Mouse (Mus musculus): ENCODE measurements around the gene Ubald1. TPM values are rescaled to one million over a fixed set of nuclear protein-coding genes. Genes with fewer than 3 reads are reported as not detected.

Ubald1 gene
- polyA plus RNA-seq, 2 experiments = 5.4 to 9.0 TPM

DNA sequence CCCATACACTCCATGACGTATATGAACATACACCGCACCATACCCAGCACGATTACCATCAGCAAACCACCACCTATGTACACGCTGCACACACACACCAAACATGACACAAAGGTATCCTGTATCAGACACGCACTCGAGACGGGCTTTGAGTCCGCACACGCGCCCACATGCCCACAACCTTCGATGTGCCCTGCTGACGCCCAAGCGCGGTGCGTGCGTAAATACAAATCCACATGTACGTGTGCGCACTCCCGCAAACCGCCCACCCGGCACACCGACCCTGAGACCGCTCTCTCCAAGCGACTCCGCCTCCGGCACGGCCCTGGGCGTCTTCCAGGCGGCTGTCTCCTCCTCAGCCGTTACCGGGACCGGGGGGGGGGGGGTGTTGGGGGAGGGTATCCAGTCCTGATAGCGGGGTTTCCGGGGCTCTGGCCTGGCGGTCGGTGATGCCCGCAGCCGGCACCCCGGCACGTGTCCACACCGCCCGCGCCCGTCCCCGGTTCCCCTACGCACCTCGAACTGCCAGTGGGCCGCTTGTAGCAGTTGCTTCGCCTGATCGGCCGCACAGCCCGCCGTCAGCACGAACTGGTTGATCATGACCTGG, 911 bp downstream of the Ubald1 start:
- Histone ChIP-seq H3K9me3 (ENCODE audit: control insufficient read depth, low read length) (no peaks in the 10 kb centered on the region), H3K27ac (peak overlapping the region; percentile 99), H3K4me3 (ENCODE audit: insufficient read depth in 1 of 2, low read depth in 2 of 2, low read length in 2 of 2) (peak overlapping the region; percentile 84 to 91), H3K9ac (replicated peaks) (peak overlapping the region; percentile 93), H3K4me2 (ENCODE audit: low read depth) (peak overlapping the region; percentile 99), H3K36me3 (replicated peaks; ENCODE audit: control insufficient read depth, insufficient read depth, low read depth) (no peaks in the 10 kb centered on the region; the same call in 1 of the 2 replicates), H3K4me1 (replicated peaks; ENCODE audit: control insufficient read depth in 2 of 2, insufficient read depth in 2 of 2, low read length in 1 of 2) (peaks cover 28 to 46% of the 10 kb centered on the region in 2 experiments), H3K27me3 (ENCODE audit: control insufficient read depth, insufficient read depth, low read length) (no peaks in the 10 kb centered on the region)
- peak; percentile 36 for ATAC-seq (ENCODE audit: insufficient read depth)
- DNase-seq (ENCODE audit: low read depth in 3 of 3, low spot score in 3 of 3) = peak in 1 of 3 experiments; percentile 54
- WGBS (ENCODE audit: insufficient replicate concordance) = under 1% methylated on average over 54 of the region's 54 CpGs
- TF ChIP-seq CTCF (IDR thresholded peaks at IDR 0.05; ENCODE audit: low read depth) = no peak
- no peak for TF ChIP-seq EP300 (IDR thresholded peaks at IDR 0.05; ENCODE audit: low read depth)

DNA sequence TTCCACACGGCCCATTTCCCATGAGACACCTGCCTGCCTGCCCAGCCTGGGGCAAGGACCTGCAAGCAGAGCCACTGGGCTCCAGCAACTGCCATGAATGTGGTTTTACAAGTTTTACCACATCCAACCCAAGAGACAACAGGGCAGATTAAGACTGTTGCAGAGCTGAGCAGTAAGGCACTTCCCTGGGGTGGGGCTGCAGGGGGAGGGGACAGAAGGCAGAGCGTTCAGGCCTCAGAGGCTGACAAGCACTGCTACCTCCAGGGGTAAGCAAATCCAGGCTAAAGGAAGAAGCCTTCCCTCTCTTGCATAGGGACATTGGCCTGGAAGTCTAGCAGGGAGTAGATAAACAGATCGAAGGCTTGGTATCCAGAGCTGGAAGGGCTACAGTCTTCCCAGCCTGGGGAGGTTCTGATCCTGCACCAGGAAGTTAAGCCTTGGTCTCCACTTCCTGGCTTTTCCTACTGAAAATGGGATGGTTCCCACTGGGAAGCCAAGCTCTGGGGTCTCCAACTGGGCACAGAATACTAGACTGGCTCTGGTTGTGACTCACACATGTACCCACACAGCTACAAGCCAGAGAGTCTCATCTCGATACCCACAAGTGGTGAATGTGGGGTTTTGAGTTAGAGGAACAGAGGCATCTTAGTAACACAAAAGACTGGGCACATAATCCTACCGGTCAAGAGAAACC, 1.8 kb downstream of the Ubald1 start:
- Histone ChIP-seq H3K4me1 (replicated peaks; ENCODE audit: control insufficient read depth in 2 of 2, insufficient read depth in 2 of 2, low read length in 1 of 2) (peaks cover 28 to 46% of the 10 kb centered on the region in 2 experiments), H3K9me3 (ENCODE audit: control insufficient read depth, low read length) (no peaks in the 10 kb centered on the region), H3K27ac (peak overlapping the region; percentile 99), H3K9ac (replicated peaks) (peak overlapping the region; percentile 93), H3K27me3 (ENCODE audit: control insufficient read depth, insufficient read depth, low read length) (no peaks in the 10 kb centered on the region), H3K4me2 (ENCODE audit: low read depth) (peak overlapping the region; percentile 99), H3K4me3 (ENCODE audit: insufficient read depth in 1 of 2, low read depth in 2 of 2, low read length in 2 of 2) (peak overlapping the region; percentile 84 to 91), H3K36me3 (replicated peaks; ENCODE audit: control insufficient read depth, insufficient read depth, low read depth) (no peaks in the 10 kb centered on the region; the same call in 1 of the 2 replicates)
- DNase-seq (ENCODE audit: low read depth in 3 of 3, low spot score in 3 of 3) (no peak), ATAC-seq (ENCODE audit: insufficient read depth) (no peak)
- TF ChIP-seq CTCF (IDR thresholded peaks at IDR 0.05; ENCODE audit: low read depth) (no peak), EP300 (IDR thresholded peaks at IDR 0.05; ENCODE audit: low read depth) (no peak)
- WGBS (ENCODE audit: insufficient replicate concordance) = 3% methylated on average over 5 of the region's 5 CpGs

DNA sequence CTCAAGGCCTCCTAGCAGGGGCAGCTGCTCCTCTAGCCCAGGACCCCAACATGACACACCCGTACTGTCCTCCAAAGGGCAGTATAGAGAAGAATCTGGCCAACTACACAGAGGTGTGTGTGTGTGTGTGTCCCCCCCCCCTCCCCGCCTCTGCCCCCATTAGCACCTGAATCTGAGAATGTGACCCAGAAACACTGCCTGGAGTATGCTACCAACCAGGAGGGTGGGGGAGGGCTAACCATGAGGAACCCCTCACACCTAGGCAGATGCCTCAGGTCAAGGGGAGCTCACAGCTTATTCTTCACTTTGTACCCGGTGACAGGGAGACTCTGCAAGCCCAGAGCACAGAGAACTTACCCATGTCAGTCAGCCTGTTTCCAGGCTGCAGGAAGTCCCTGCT, 2.4 kb downstream of the Ubald1 start:
- no peak for TF ChIP-seq CTCF (IDR thresholded peaks at IDR 0.05; ENCODE audit: low read depth)
- no peak for TF ChIP-seq EP300 (IDR thresholded peaks at IDR 0.05; ENCODE audit: low read depth)
- no peaks in the 10 kb centered on the region; the same call in 1 of the 2 replicates for H3K36me3 ChIP-seq (replicated peaks; ENCODE audit: control insufficient read depth, insufficient read depth, low read depth)
- H3K4me1 ChIP-seq (replicated peaks; ENCODE audit: control insufficient read depth in 2 of 2, insufficient read depth in 2 of 2, low read length in 1 of 2) = peaks cover 28 to 46% of the 10 kb centered on the region in 2 experiments
- DNase-seq (ENCODE audit: low read depth in 3 of 3, low spot score in 3 of 3) (no peak), ATAC-seq (ENCODE audit: insufficient read depth) (no peak)
- H3K9me3 ChIP-seq (ENCODE audit: control insufficient read depth, low read length) = no peaks in the 10 kb centered on the region
- 57% methylated on average over 3 of the region's 3 CpGs for WGBS (ENCODE audit: insufficient replicate concordance)
- H3K9ac ChIP-seq (replicated peaks) = peak overlapping the region; percentile 93
- H3K27me3 ChIP-seq (ENCODE audit: control insufficient read depth, insufficient read depth, low read length) = no peaks in the 10 kb centered on the region
- peak overlapping the region; percentile 84 to 91; a peak in 1 of 4 replicates for H3K4me3 ChIP-seq (ENCODE audit: insufficient read depth in 1 of 2, low read depth in 2 of 2, low read length in 2 of 2)
- peak overlapping the region; percentile 99 for H3K4me2 ChIP-seq (ENCODE audit: low read depth)
- H3K27ac ChIP-seq = no peak overlapping the region

DNA sequence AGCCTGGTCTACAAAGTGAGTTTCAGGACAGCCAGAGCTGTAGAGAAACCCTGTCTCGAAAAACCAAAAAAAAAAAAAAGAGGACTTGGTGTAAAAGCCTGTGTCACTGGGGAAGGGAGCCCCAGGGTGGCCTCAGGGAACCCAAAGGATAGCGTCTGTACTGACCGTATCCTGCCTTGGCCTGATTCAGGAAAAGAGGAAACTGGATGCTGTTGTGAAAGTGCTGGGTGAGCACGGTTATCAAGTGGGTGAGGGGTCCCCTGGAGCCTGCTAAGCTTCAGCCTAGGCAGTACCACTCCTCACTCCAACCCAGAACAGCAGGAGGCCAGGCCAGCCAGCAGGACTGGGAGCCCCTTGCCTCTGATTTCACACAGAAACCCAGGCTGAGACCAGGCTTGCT, 2.9 kb downstream of the Ubald1 start:
- no peak overlapping the region for H3K27ac ChIP-seq
- TF ChIP-seq EP300 (IDR thresholded peaks at IDR 0.05; ENCODE audit: low read depth) (no peak), CTCF (IDR thresholded peaks at IDR 0.05; ENCODE audit: low read depth) (no peak)
- no peak overlapping the region for H3K9ac ChIP-seq (replicated peaks)
- H3K36me3 ChIP-seq (replicated peaks; ENCODE audit: control insufficient read depth, insufficient read depth, low read depth) = no peaks in the 10 kb centered on the region; the same call in 1 of the 2 replicates
- DNase-seq (ENCODE audit: low read depth in 3 of 3, low spot score in 3 of 3) (no peak), ATAC-seq (ENCODE audit: insufficient read depth) (no peak)
- H3K4me2 ChIP-seq (ENCODE audit: low read depth) = peak overlapping the region; percentile 99; the same call in 1 of the 2 replicates
- peaks cover 28 to 45% of the 10 kb centered on the region in 2 experiments for H3K4me1 ChIP-seq (replicated peaks; ENCODE audit: control insufficient read depth in 2 of 2, insufficient read depth in 2 of 2, low read length in 1 of 2)
- H3K4me3 ChIP-seq (ENCODE audit: insufficient read depth in 1 of 2, low read depth in 2 of 2, low read length in 2 of 2) = no peak overlapping the region
- WGBS (ENCODE audit: insufficient replicate concordance) = 66% methylated on average over 4 of the region's 4 CpGs
- H3K27me3 ChIP-seq (ENCODE audit: control insufficient read depth, insufficient read depth, low read length) = no peaks in the 10 kb centered on the region
- no peaks in the 10 kb centered on the region for H3K9me3 ChIP-seq (ENCODE audit: control insufficient read depth, low read length)

DNA sequence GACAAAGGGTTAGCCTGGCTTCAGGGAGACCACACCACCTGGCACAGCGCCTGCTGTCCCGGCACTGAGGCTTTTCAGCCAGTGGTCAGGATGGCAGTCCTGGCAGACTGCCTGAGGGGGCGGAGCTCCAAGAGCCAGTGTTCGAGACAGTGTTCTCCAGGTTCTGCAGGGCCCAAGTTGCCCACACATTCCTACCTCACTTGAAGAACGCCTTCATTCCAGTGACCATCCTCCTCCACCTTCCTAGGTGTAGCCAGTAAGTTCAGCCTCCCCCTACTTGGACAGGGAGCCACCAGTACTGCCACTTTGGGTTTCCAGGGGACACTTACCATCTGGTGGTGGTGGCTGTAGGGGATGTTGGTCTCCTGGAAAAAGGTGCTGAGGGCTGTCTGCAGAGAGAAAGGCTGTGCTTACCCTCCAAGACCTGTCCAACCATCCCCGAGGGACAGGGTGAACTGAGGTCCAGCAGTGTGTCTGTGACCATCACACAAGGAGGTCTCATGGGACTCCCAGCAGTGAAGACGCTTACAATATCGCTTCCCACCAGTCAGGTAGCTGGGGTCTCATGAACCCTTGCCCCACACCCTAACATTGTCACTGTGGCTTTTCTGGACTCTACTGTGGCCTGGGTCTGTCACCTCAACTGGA, 4.0 kb downstream of the Ubald1 start:
- H3K36me3 ChIP-seq (replicated peaks; ENCODE audit: control insufficient read depth, insufficient read depth, low read depth) = no peaks in the 10 kb centered on the region; the same call in 1 of the 2 replicates
- DNase-seq (ENCODE audit: low read depth in 3 of 3, low spot score in 3 of 3) = no peak
- H3K4me1 ChIP-seq (replicated peaks; ENCODE audit: control insufficient read depth in 2 of 2, insufficient read depth in 2 of 2, low read length in 1 of 2) = peaks cover 22 to 35% of the 10 kb centered on the region in 2 experiments
- H3K4me3 ChIP-seq (ENCODE audit: insufficient read depth in 1 of 2, low read depth in 2 of 2, low read length in 2 of 2) = no peak overlapping the region
- no peak for ATAC-seq (ENCODE audit: insufficient read depth)
- 68% methylated on average over 8 of the region's 8 CpGs for WGBS (ENCODE audit: insufficient replicate concordance)
- H3K27ac ChIP-seq = no peak overlapping the region
- no peaks in the 10 kb centered on the region for H3K9me3 ChIP-seq (ENCODE audit: control insufficient read depth, low read length)
- H3K9ac ChIP-seq (replicated peaks) = peak overlapping the region; percentile 5; the same call in 1 of the 2 replicates
- H3K4me2 ChIP-seq (ENCODE audit: low read depth) = peak overlapping the region; percentile 24; the same call in 1 of the 2 replicates
- no peaks in the 10 kb centered on the region for H3K27me3 ChIP-seq (ENCODE audit: control insufficient read depth, insufficient read depth, low read length)
- no peak for TF ChIP-seq EP300 (IDR thresholded peaks at IDR 0.05; ENCODE audit: low read depth)
- no peak for TF ChIP-seq CTCF (IDR thresholded peaks at IDR 0.05; ENCODE audit: low read depth)

Measured in liver, embryonic 14.5 days (tissue).